In the genomic region with DNA sequence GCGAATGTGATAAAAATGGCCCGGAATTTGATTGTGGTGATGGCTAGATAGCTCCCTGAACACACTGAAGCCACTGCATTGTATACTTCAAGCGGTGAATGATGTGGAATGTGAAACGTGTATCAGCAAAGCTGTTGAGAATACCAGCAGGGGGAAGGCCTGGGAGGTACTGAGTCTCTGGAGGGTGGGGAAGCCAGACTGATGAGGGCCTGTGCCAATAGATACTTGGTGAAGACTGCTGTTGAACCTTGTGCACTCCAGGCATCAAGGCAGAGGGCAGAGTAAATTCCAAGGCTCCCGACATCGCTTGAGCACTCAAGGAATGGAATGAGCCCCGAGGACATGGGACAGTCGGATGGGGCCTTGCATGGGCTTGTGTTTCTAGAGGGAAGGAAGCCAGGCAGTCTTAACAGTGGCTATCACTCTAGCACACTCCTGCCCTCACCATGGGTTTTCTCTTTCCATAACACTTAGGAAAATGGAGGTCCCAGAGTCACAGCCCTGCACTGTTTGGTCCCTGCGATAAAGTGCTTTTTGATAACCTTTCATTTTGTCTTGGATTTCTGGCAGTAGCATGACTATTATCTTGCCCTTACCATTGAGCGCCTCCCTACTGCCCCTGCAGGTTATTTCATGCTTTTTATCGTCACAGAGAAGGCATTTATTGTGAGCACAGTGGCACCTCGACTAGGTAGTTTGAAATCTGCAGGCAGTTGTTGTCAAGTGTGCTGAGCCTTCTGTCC, we compare ENCODE assay signal across 12 mouse cellular contexts. TPM values are rescaled to one million over a fixed set of nuclear protein-coding genes. Genes with fewer than 3 reads are reported as not detected.
DNase-seq lines count a peak whose midpoint lies in the region; ATAC-seq and TF ChIP-seq lines count a peak whose summit lies in the region.
"Had no signal": no experiment of that assay in that cellular context is flagged by ENCODE, and none has a peak within 500 bp of the region (broad histone marks: within the 10 kb centered on the region; RNA-seq: fewer than 3 reads in every experiment).

No protein-coding gene starts in this region.

- H3K9ac ChIP-seq in liver, embryonic 13.5 days, result no peak overlapping the region
- H3K9ac ChIP-seq: stomach, embryonic 15.5 days had no signal

- no peak overlapping the region for H3K4me2 ChIP-seq in liver, embryonic 13.5 days
- H3K4me2 ChIP-seq: stomach, embryonic 15.5 days had no signal

- peaks cover 35% of the 10 kb centered on the region for H3K4me1 ChIP-seq in kidney, adult 2 months (ENCODE audit: control insufficient read depth, insufficient read depth, low read length)
- H3K4me1 ChIP-seq in liver, embryonic 13.5 days (replicated peaks), result peaks cover 26% of the 10 kb centered on the region
- H3K4me1 ChIP-seq: stomach, embryonic 15.5 days had no signal

- H3K9me3 ChIP-seq in liver, embryonic 13.5 days (replicated peaks), result no peaks in the 10 kb centered on the region
- H3K9me3 ChIP-seq: stomach, embryonic 15.5 days had no signal

- WGBS in kidney, adult 2 months, result 59% methylated on average over 12 of the region's 12 CpGs
- WGBS in liver, embryonic 13.5 days (ENCODE audit: insufficient replicate concordance), result 59% methylated on average over 12 of the region's 12 CpGs

- no peak for TF ChIP-seq POLR2A in kidney, adult 2 months (IDR thresholded peaks at IDR 0.05; ENCODE audit: low read depth, low read length)

- TF ChIP-seq CTCF in kidney, adult 2 months (conservative IDR thresholded peaks at IDR 0.05; ENCODE audit: insufficient read depth, insufficient read length, low read depth, low read length), result no peak

- no peaks in the 10 kb centered on the region for H3K36me3 ChIP-seq in kidney, adult 2 months (ENCODE audit: control insufficient read depth, insufficient read depth, low read length)
- H3K36me3 ChIP-seq in liver, embryonic 13.5 days, result no peaks in the 10 kb centered on the region
- H3K36me3 ChIP-seq: stomach, embryonic 15.5 days had no signal

- ATAC-seq in liver, embryonic 13.5 days (ENCODE audit: low read depth), result peak; percentile 53

- no peak overlapping the region for H3K4me3 ChIP-seq in kidney, adult 2 months (ENCODE audit: insufficient read depth, low read depth, low read length)
- H3K4me3 ChIP-seq in liver, embryonic 13.5 days (replicated peaks), result no peak overlapping the region
- H3K4me3 ChIP-seq: gastrocnemius, adult 2 months; stomach, embryonic 15.5 days had no signal

- DNase-seq in embryo, embryonic 9.5 days (ENCODE audit: extremely low spot score), result peak; percentile 7
- no peak for DNase-seq in embryo, embryonic 10.5 days (ENCODE audit: low spot score)
- peak; percentile 41 for DNase-seq in kidney, adult 2 months
- no peak for DNase-seq in kidney, postnatal 10 days
- peak; percentile 71 for DNase-seq in R1 (ENCODE audit: low read depth, low spot score)
- peak; percentile 7 for DNase-seq in liver, embryonic 13.5 days
- no peak for DNase-seq in retina, postnatal 1 day
- DNase-seq in cerebellum, adult 8-10 months, result no peak
- DNase-seq: gastrocnemius, adult 2 months; left cerebral cortex, postnatal 4 days; lung, postnatal 4 days had no signal

- no peak overlapping the region for H3K27ac ChIP-seq in kidney, adult 2 months (ENCODE audit: insufficient read depth, low read depth, low read length)
- H3K27ac ChIP-seq in liver, embryonic 13.5 days, result no peak overlapping the region
- H3K27ac ChIP-seq: gastrocnemius, adult 2 months; stomach, embryonic 15.5 days had no signal

- H3K27me3 ChIP-seq in kidney, adult 2 months (replicated peaks; ENCODE audit: control insufficient read depth, insufficient read depth, low read length), result no peaks in the 10 kb centered on the region
- H3K27me3 ChIP-seq in liver, embryonic 13.5 days, result no peaks in the 10 kb centered on the region
- H3K27me3 ChIP-seq: stomach, embryonic 15.5 days had no signal

RNA-seq across cellular contexts. Expression of a gene that starts 22.4 kb away (rescaled TPM):
- 12.3 and 14.2 TPM in 2 replicates for polyA plus RNA-seq in kidney, adult 2 months (2012; rRNA removed)
- polyA plus RNA-seq in liver, embryonic 13.5 days (2015; fragmentation: Nextera tagmentation; extraction: Ambion mirVana), result 2.9 and 5.4 TPM in 2 replicates

Comparison
In these comparisons a context has a peak if more than half of its experiments do, and no peak if none do; other contexts are left out.
1. DNase-seq: peak in embryo, embryonic 9.5 days (single experiment), kidney, adult 2 months (single experiment), R1 (single experiment) and liver, embryonic 13.5 days (single experiment); none in embryo, embryonic 10.5 days (single experiment), kidney, postnatal 10 days (single experiment), retina, postnatal 1 day (single experiment) and cerebellum, adult 8-10 months (single experiment).